Mouse (Mus musculus): ENCODE measurements around the gene Rprd2. TPM values are rescaled to one million over a fixed set of nuclear protein-coding genes. Genes with fewer than 3 reads are reported as not detected.
"Not testable (repeated sequence)": the region's sequence is repeated elsewhere in the genome, so short reads cannot be mapped to it uniquely, and the experiment has no call there.

Rprd2 gene
- polyA plus RNA-seq, 1 experiment = 28.5 TPM

DNA sequence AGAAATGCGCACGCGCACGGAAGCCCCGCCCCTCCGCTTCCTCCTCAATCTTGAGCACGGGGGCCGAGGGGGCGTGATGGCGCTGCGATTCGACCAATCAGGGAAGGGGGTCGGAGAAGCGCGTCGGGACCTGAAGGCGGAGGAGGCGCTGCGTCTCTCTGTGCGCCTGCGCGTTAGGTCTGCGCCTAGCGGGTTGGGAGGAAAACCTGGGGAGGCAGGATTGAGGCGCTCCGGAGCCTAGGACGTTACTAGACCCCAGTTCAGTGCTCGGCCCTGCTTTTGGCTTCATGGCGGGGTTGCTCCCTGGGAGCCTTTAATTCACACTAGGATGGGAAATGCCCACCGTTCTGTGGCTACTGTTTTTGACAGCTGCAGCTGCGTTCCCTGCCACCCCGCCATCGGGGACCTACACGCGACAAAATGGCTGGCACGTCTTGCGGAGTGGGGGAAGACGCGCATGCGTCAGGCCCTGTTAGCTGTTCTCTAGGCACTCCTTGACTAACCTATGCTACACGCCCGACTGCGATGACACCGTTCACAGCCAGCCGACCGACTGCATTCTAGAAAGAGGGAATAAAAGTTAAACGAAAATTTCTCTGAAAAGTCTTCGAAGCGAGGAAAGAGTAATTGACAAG, 805 bp upstream of the Rprd2 start:
- peak; percentile 98 to 100 for DNase-seq (ENCODE audit: extremely low spot score in 1 of 2, low spot score in 1 of 2)

GRCm38 (mm10) chr3:95818026-95818511, 594 bp downstream of the Rprd2 start:
- DNase-seq (ENCODE audit: extremely low spot score in 1 of 2, low spot score in 1 of 2) = peak; percentile 8 to 39

GRCm38 (mm10) chr3:95816681-95817080, 2.0 kb downstream of the Rprd2 start:
- no peak for DNase-seq (ENCODE audit: extremely low spot score in 1 of 2, low spot score in 1 of 2)

DNA sequence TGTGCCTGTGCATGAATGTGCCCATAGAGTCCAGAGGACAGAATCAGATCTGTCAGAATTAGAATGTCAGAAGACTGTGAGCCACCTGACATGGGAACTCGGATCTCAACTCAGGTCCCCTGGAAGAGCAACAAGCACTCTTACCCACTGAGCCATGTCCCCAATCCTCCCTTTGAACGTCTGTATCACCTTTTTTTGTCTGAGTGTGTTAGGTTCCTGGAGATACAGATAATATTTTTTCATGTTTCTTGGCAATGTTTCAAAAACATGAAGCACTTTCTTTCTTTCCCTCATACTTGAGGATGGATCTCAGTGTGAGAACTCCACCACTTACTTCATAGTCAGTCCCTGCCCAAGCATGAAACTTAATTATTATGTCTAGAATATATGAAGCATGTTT, 10.3 kb downstream of the Rprd2 start:
- no peak for DNase-seq (ENCODE audit: extremely low spot score in 1 of 2, low spot score in 1 of 2)

DNA sequence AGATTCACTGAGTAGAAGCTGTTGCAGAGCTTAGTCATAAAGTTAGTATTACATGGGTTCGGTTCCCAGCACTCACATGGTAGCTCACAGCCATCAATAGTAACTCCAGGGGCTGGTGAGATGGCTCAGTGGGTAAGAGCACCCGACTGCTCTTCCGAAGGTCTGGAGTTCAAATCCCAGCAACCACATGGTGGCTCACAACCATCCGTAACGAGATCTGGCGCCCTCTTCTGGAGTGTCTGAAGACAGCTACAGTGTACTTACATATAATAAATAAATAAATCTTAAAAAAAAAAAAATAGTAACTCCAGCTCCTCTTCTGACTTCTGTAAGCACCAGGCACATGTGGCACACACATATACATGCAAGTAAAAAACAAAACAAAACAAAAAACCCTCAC, 11.0 kb downstream of the Rprd2 start:
- not testable (repeated sequence) for DNase-seq (ENCODE audit: extremely low spot score in 1 of 2, low spot score in 1 of 2)

GRCm38 (mm10) chr3:95806677-95807076, 12.0 kb downstream of the Rprd2 start:
- no peak for DNase-seq (ENCODE audit: extremely low spot score in 1 of 2, low spot score in 1 of 2)

DNA sequence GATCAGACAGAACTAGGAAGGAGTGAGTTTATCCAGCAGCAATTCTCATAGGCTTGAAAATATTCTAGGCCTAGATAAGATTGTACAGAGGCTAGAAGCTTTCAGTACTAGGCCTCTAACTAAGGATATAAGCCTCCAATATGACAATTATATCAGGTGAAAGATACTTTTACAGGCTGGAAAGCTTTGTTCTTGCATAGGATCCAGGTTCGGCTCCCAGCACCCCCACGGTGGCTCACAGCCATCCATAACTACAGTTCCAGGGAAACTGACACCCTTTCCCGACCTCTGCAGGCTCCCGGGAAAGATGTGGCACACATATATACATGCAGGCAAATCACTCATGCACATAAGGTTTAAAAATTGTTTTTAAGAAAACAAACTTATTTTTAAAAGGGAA, 14.8 kb downstream of the Rprd2 start:
- no peak for DNase-seq (ENCODE audit: extremely low spot score in 1 of 2, low spot score in 1 of 2)

GRCm38 (mm10) chr3:95798756-95799155, 19.9 kb downstream of the Rprd2 start:
- no peak for DNase-seq (ENCODE audit: extremely low spot score in 1 of 2, low spot score in 1 of 2)

GRCm38 (mm10) chr3:95794299-95794698, 24.4 kb downstream of the Rprd2 start:
- DNase-seq (ENCODE audit: extremely low spot score in 1 of 2, low spot score in 1 of 2) = no peak

DNA sequence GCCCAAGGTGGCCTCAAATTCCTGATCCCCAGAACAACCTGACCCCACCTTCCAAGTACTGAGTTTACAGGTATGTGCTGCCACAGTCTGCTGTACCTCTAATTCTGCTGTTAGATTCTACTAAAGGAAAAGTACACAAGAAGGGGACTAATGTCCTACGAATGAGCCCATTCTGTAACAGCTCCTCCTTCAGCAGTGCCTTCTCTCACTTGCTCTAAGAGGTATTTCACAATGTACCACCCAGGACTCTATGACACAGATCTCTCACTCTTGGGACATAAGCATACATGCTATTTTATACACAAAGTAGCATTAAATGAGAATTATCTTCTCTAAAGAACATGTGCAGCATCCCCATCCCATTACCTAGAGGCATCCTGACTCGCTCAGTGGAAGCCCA, 25.0 kb downstream of the Rprd2 start:
- no peak for DNase-seq (ENCODE audit: extremely low spot score in 1 of 2, low spot score in 1 of 2)

GRCm38 (mm10) chr3:95785501-95785900, 33.2 kb downstream of the Rprd2 start:
- no peak for DNase-seq (ENCODE audit: extremely low spot score in 1 of 2, low spot score in 1 of 2)

DNA sequence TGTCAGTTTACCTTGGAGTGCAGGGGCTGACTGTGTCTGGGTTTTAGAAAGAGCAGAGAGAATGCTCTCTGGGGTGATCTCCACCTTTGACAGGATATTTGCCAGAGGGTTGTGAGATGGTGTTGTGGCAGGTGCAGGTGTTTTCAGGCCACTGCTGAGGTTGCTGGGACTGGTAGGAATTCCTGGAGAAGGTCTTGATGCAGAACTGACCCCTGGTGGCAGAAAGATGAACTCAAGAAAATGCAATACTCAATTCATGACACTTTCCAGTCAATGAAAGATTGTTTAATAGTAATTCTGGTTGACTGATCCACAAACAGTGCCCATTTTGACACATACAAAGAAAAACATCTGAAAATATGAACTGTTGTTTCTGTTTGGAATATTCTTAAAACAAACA, 46.7 kb downstream of the Rprd2 start:
- DNase-seq (ENCODE audit: extremely low spot score in 1 of 2, low spot score in 1 of 2) = no peak

- no peak for DNase-seq (ENCODE audit: extremely low spot score in 1 of 2, low spot score in 1 of 2)
These were observed 53.1 kb downstream of the Rprd2 start for GRCm38 (mm10) chr3:95765534-95765933.

GRCm38 (mm10) chr3:95763811-95764210, 54.9 kb downstream of the Rprd2 start:
- DNase-seq (ENCODE audit: extremely low spot score in 1 of 2, low spot score in 1 of 2) = no peak

- DNase-seq (ENCODE audit: extremely low spot score in 1 of 2, low spot score in 1 of 2) = no peak
These were observed 55.7 kb downstream of the Rprd2 start for GRCm38 (mm10) chr3:95762961-95763360.

DNA sequence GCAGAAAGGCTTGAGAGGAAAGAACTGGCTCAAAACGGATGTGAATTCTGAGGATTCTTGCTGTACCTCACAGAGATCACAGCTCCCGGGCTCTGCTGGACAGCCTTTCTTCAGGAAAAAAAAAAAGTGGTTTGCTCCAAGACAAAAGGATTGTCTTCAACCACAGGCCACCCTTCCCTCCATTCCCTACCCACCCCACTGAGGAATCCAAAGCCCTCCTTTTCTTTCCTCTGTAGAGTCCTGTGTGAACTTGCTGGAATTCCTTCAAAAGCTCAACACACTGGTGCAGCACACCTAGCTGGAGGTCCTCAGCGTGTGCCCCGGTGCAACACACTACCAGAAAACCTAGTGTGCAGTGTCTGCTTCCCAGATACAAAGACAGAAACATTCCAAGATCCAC, 56.9 kb downstream of the Rprd2 start:
- DNase-seq (ENCODE audit: extremely low spot score in 1 of 2, low spot score in 1 of 2) = no peak

- DNase-seq (ENCODE audit: extremely low spot score in 1 of 2, low spot score in 1 of 2) = no peak
These were observed 58.0 kb downstream of the Rprd2 start for GRCm38 (mm10) chr3:95760656-95761055.

DNA sequence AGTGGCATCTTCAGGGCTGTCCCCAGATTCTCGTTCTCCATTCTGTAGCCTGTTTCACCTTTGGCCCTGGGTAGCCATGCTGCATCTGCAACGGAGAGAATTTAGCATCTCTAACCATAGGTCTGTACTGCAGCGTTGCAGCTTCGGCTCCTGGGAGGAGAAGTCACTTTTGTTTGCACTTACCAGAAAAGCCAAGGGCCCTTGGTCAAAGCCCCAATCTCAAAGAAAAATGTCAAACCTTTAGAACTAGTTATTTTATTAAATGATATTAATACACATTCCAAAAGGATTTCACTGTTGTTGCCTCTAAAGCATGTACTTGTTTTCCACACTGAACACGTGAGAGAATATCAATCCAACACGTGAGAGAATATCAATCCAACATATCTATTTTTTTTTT, 58.6 kb downstream of the Rprd2 start, which contains the start of gene Tars2:
TSS of gene Tars2 (minus strand) at position 101 of the 400 bp plus-strand sequence.
- DNase-seq (ENCODE audit: extremely low spot score in 1 of 2, low spot score in 1 of 2) = no peak

DNA sequence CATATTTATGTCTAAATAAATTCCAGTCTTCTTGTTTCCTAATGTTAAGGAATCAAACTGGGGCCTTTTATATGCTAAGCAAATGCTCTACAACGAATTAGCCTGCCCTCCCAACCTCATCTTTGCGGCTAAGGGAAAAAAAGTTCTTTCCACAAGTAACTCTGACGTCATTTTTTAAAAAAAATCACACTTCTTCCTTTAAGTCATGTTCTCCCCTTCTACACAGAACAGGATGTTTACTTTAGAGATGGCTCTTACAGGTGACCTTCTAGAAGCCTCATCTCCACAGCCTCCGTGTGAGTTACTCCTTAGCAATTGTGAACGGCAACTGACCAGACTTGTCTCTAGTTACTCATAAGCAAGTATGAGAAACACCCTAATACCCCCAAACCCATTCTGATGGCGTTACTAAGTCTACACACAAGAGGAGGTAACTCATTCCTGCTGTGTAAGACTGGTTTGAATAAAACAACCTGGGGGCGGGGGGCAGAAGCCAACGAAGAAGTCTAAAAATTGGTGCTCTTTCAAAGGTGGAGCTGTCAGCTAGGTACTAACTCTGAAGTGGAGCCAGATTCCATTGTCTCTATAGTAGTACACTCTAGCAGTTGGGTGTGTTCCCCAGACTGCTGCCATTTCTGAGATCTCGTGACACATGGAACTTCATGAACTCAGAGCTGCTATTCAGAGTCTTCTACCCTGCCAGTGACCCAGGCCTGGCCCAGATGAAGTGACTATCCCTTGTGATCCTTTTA, 60.0 kb downstream of the Rprd2 start:
- DNase-seq (ENCODE audit: extremely low spot score in 1 of 2, low spot score in 1 of 2) = no peak

GRCm38 (mm10) chr3:95756808-95757207, 61.9 kb downstream of the Rprd2 start:
- no peak for DNase-seq (ENCODE audit: extremely low spot score in 1 of 2, low spot score in 1 of 2)

DNA sequence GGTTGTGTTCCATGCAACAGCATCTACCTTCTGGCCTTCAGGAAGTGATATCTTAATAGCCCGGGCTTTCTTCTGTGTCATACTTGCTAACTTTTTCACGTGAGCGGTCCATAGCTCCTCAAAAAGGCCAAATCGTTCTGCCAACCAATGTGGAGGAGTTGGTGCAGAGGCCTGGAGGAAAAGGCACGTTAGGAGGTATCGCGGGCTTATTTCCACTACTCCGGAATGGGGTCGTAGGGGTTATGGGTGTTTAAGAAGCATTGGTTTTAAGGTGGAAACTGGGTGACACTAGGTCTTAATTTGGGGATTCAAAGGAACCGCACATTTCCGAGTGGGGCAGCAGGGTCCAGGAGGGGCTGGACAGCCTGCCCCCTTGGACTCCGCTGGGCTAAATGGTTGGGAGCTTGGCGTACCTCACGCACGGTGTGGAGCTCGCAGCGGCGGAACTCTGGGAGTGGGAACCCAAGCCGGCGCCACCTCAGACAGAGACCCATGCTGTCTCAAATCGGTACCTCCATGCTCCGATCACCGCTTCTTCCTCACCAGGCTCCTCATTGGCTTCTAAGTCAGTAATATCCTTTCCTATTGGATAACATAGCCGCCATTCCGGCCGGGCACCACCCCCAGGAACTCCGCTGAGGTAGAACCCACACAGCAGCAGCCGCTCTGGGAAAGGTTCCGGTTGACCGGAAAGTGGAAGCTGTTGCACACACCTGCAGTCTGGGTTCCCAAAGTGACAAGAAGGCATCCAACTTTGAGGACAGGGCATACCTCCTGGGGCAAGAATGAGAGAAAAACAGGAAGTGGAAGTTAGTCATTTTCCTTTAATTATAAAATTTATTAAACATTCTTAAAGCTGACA, 64.1 kb downstream of the Rprd2 start:
- DNase-seq (ENCODE audit: extremely low spot score in 1 of 2, low spot score in 1 of 2) = peak; percentile 95 to 98

Data from frontal cortex, adult 2 months (tissue).